Mouse (Mus musculus) E14TG2a.4 (cell line): ENCODE measurements around the gene Ercc1.

Experiments
- H3K27me3 ChIP-seq: 2 replicates; pipeline ENCODE4 v1.6.1; 2014; ENCODE audit warnings: low read length, control low read depth; ENCODE audit not compliant: insufficient read depth
- H3K36me3 ChIP-seq: 2 replicates; pipeline ENCODE4 v1.6.1; 2014; ENCODE audit warnings: low read length, control low read depth; ENCODE audit not compliant: insufficient read depth
- H3K4me1 ChIP-seq: replicated peaks from 2 replicates; pipeline ENCODE4 v1.6.1; 2014; ENCODE audit warnings: low read depth, low read length, control low read depth
- H3K4me3 ChIP-seq: replicated peaks from 2 replicates; pipeline ENCODE4 v1.5.1; 2014; ENCODE audit warnings: mild to moderate bottlenecking, low read length
- H3K9me3 ChIP-seq: 2 replicates; pipeline ENCODE4 v1.6.1; 2014; ENCODE audit warnings: low read length, control low read depth
- CTCF ChIP-seq: conservative IDR thresholded peaks from 2 replicates; pipeline ENCODE4 v1.5.1; 2014; ENCODE audit warnings: low read length
- NANOG ChIP-seq: IDR thresholded peaks from 2 replicates; pipeline ENCODE4 v1.6.1; 2014; ENCODE audit warnings: borderline replicate concordance, low read length, mixed read lengths
- POU5F1 ChIP-seq: IDR thresholded peaks from 2 replicates; pipeline ENCODE4 v1.6.1; 2014; ENCODE audit warnings: low read length, borderline replicate concordance

Gene Ercc1

DNA sequence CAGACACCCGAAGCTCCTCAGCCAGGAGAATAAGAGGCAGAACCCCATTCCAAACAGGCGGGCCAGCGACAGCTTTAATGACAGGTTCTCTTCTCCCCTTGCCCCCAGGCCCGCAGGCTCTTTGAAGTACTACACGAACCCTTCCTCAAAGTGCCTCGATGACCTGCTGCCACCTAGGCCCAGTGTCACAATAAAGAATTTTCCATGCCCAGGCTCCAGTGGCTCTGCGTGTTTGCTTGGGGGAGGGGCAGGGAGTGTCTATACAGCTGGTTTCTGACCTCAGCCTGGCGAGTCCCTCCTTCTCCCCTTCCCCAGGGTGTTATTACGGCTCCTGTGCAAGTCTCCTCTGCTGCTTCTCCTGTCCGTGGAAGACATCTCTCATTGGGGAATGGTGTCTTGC, 11.7 kb downstream of the Ercc1 start:
- Histone ChIP-seq H3K36me3 (peaks cover 67% of the 10 kb centered on the region), H3K27me3 (no peaks in the 10 kb centered on the region), H3K4me1 (peaks cover 55% of the 10 kb centered on the region), H3K4me3 (peak overlapping the region; percentile 41), H3K9me3 (no peaks in the 10 kb centered on the region)
- no peak for TF ChIP-seq NANOG
- no peak for TF ChIP-seq POU5F1
- TF ChIP-seq CTCF = no peak

DNA sequence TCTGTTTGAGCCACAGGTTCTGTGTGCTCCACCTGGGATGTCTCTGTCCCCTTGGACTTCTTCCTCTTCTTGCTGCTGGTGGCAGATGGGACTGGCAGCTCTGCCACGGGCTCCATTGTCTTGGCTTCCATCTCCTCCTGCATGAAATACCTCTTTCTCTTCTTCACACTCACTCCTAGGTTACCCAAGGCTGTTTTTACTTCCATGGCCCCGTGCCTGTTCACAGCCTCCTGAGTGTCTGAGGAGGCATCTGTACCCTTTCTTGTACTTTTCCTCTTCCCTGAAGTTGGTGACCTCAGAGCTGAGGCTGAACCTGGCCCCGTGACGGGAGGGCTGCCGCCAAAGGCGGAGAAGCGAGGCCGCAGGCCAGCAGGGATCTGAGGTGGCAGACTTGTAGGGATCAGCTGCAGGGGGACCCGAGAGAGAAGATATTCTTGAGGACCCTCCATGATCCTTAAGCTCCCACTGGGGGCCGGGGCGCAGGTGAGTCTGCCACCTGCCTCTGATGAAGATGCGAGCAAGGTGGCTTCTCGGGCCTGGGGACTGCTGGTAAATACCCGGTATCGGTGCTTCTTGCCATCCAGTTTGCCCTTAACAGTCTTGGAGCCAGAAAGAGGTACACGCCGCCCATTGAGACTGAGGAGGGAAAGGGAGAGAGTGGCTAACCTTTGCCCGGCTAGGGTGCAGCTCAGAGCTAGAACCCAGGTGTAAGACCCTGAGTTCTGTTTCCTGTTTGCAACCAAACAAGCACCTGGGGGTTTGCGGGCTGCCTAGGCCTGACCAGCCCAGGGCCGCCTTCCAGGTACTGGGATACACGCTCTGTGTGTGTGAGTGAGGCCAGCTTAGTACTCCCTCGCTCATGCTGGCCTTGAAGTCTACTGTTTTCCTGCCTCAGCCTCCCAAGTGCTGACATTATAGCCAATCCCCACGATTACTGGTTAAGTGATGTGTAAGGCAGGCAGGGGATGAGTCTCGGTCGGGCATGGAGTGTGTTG, 13.1 kb downstream of the Ercc1 start:
- no peaks in the 10 kb centered on the region for H3K27me3 ChIP-seq
- H3K9me3 ChIP-seq = no peaks in the 10 kb centered on the region
- TF ChIP-seq POU5F1 = no peak
- no peak for TF ChIP-seq CTCF
- TF ChIP-seq NANOG = no peak
- peaks cover 54% of the 10 kb centered on the region for H3K36me3 ChIP-seq
- H3K4me3 ChIP-seq = peak overlapping the region; percentile 94
- peaks cover 69% of the 10 kb centered on the region for H3K4me1 ChIP-seq

DNA sequence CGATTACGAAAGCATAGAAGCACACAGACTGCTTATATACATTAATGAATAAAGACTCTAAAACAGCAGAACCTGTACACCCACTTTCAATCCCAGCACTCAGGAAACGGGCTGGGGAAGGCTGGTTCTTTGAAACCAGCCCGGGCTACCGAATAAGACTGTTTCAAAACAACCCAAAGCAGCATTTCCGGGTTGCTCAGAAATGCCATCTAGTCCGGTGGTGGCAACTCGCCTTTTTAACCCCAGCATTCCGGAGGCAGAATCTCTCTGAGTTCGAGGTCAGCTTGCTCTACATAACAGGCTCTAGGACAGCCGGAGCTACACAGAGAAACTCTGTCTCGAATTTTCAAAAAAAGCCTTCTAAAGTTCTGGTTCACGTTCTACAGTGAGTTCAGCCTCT, 14.1 kb downstream of the Ercc1 start:
- H3K36me3 ChIP-seq = peaks cover 49% of the 10 kb centered on the region
- H3K9me3 ChIP-seq = no peaks in the 10 kb centered on the region
- H3K4me3 ChIP-seq = peak overlapping the region; percentile 94
- TF ChIP-seq POU5F1 (no peak), CTCF (no peak), NANOG (no peak)
- peaks cover 78% of the 10 kb centered on the region for H3K4me1 ChIP-seq
- H3K27me3 ChIP-seq = no peaks in the 10 kb centered on the region

DNA sequence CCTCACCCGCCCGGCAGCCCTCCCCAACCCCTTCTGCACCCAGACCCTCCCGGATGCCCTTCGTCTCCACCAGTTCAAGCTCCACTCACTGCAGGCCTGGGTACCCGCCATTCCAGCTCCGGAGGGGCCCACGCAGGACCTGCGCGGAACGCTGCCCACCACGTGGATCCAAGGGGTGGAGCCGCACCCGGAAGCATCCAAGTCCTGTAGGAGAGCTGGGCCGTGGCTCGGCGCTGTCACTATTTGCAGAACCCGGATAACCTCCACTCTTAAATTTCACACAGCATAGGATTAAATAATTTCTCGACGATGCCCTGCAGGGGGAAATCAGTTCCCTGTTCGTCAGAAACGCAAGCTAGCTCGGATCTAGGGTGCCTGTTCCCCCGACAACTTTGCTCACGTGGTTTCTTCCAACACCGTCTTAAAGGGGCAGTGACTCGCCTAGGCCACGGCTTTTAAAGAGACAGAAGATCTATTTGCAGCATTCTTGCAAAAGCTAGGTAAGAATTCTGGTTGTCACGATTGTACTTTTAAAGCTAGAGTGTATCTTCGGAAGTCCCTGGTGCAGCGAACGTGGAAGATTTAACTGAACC, 14.8 kb downstream of the Ercc1 start, which contains the start of the genes Cd3eap and Ppp1r13l:
TSS of gene Cd3eap (minus strand) at position 185 of the 593 bp plus-strand sequence.
TSS of gene Ppp1r13l (plus strand) at position 451 of the 593 bp plus-strand sequence.
- Histone ChIP-seq H3K4me3 (peak within 1 kb of the TSS; percentile 94), H3K9me3 (no peaks in the 10 kb centered on the region), H3K36me3 (peaks cover 47% of the 10 kb centered on the region), H3K4me1 (peaks cover 80% of the 10 kb centered on the region), H3K27me3 (no peaks in the 10 kb centered on the region)
- TF ChIP-seq CTCF = no peak
- no peak for TF ChIP-seq POU5F1
- TF ChIP-seq NANOG = no peak

DNA sequence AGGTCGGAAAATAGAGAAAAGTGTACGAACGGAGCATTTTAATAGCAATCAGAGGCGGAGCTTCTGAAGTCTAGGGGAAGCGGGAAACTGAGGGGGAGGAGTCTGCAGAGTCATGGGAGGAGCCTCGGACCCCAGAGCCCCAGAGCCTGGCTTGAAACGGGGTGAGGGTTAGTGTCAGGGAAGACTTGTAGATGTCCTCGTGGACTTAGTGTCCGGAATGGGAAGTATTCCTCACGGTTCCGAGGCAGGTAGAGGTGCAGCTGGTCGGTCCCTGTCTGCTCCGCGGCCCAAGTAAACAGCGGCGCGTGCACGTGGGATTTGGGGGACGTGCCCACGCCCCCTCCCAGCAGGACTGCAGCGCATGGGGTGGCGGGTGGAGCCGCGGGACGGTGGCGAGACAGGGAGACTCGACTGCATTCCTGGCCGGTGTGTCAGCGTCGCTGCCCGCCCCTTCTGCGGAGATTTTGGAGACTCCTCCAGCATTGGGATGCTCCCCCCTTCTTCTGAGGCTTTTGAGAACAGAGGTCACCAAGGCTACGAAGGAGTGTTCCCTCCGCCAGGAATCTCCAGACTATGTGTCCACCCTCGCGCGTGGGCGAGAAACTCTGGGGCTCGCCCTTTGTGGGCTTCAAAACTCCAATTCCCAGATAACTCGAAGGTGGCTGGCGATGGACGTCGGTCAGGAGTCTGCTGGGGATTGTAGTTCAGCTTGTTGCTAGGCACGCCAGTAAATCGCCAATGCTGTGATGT, 15.5 kb downstream of the Ercc1 start:
- no peaks in the 10 kb centered on the region for H3K27me3 ChIP-seq
- TF ChIP-seq POU5F1 (no peak), CTCF (no peak), NANOG (no peak)
- no peaks in the 10 kb centered on the region for H3K9me3 ChIP-seq
- peak overlapping the region; percentile 94 for H3K4me3 ChIP-seq
- peaks cover 43% of the 10 kb centered on the region for H3K36me3 ChIP-seq
- H3K4me1 ChIP-seq = peaks cover 77% of the 10 kb centered on the region

DNA sequence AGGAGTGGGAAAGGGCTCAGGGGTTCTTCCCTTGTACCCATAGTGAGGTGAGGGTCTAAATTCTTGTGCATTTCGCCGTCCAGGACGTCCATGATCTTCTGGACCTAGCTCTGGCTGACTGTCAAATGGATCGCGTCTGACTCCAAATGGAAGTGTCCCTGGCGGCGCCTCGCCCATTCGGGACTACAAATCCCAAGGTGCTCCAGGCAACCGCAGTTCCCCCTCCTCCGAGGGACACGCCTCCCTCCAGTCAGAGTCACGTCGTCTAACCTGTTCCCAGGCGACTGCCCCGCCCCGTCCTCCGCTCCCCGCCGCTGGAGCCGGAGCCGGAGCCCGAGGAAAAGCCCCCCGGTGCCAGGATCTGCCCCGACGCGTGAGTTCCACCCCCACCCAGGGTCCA, 16.4 kb downstream of the Ercc1 start:
- peak overlapping the region; percentile 94 for H3K4me3 ChIP-seq
- peaks cover 36% of the 10 kb centered on the region for H3K36me3 ChIP-seq
- H3K9me3 ChIP-seq = no peaks in the 10 kb centered on the region
- no peaks in the 10 kb centered on the region for H3K27me3 ChIP-seq
- TF ChIP-seq POU5F1 = no peak
- no peak for TF ChIP-seq CTCF
- TF ChIP-seq NANOG = no peak
- H3K4me1 ChIP-seq = peaks cover 75% of the 10 kb centered on the region

DNA sequence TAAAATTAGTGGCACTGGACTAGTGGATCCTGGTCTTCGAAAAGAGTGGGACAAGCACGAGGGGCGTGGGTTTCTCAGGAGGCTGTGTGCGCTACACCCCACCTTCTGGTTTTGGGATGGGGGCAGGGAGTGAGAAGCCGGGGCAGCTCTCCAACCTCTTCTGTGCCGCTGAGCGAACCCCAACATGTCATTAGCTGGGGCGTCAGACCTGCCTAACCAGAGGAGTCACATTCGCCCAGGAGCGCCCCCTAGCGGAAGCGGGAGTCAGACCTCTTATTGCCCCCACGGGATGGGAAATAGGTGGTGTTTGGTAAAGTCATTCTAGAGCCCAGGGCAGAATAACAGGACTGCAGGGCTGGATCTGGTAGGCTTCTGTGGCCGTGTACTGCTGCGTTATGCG, 17.1 kb downstream of the Ercc1 start:
- Histone ChIP-seq H3K9me3 (no peaks in the 10 kb centered on the region), H3K36me3 (peaks cover 29% of the 10 kb centered on the region), H3K4me1 (peaks cover 68% of the 10 kb centered on the region), H3K4me3 (peak overlapping the region; percentile 94), H3K27me3 (no peaks in the 10 kb centered on the region)
- TF ChIP-seq POU5F1 (no peak), CTCF (peak; percentile 91)

DNA sequence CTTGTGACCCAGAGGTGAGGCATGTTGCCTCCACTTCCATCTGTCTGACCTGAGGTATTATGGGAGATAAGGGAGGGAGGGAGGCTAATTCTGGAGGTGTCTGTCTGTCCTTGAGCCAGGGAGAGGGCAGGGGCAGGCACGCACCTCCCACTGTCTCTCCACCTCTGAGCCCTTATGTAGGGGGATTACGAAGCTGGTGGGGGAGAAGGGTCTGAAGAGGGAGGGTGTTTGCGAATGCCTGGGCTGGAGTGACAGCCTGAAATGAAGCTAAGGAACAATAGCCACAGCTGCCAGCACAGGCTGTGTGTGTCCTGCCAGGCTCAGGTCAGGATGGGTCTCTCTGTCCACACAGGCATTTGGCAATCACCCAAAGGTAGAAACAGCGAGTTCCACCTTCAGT, 17.7 kb downstream of the Ercc1 start:
- Histone ChIP-seq H3K9me3 (no peaks in the 10 kb centered on the region), H3K36me3 (peaks cover 23% of the 10 kb centered on the region), H3K27me3 (no peaks in the 10 kb centered on the region), H3K4me1 (peaks cover 62% of the 10 kb centered on the region), H3K4me3 (peak overlapping the region; percentile 94)
- TF ChIP-seq POU5F1 (no peak), CTCF (no peak), NANOG (no peak)
